Mouse (Mus musculus) hindbrain, postnatal 0 days (tissue): Measurements from ENCODE around the gene Vps26c. TPM values are rescaled to one million over a fixed set of nuclear protein-coding genes. Genes with fewer than 3 reads are reported as not detected.
"Not testable (repeated sequence)": the region's sequence is repeated elsewhere in the genome, so short reads cannot be mapped to it uniquely, and the experiment has no call there.

Experiments
- ATAC-seq: fragments of 200-750 bp; cut with Nextera tagmentation; 2 replicates; pipeline ENCODE4 v1.8.0; 2017; ENCODE audit warnings: mild to moderate bottlenecking, moderate TSS enrichment, moderate library complexity
- DNase-seq: peaks from one replicate; pipeline ENCODE4 v3.0.0-alpha.2; 2015; ENCODE audit warnings: low spot score
- H3K27ac ChIP-seq: fragments of 300-500 bp; sonication (generic); 2 replicates; pipeline ENCODE4 v1.5.1; 2014; ENCODE audit warnings: mild to moderate bottlenecking
- H3K27me3 ChIP-seq: fragments of 300-500 bp; sonication (generic); 2 replicates; pipeline ENCODE4 v1.6.1; 2014; ENCODE audit warnings: low read length, mixed read lengths; ENCODE audit not compliant: insufficient read depth
- H3K36me3 ChIP-seq: fragments of 300-500 bp; sonication (generic); 2 replicates; pipeline ENCODE4 v1.6.1; 2014; ENCODE audit warnings: low read length, mixed read lengths; ENCODE audit not compliant: insufficient read depth
- H3K4me1 ChIP-seq: fragments of 300-500 bp; sonication (generic); 2 replicates; pipeline ENCODE4 v1.6.1; 2014; ENCODE audit warnings: antibody characterized with exemption, low read length, mixed read lengths; ENCODE audit not compliant: insufficient read depth
- H3K4me2 ChIP-seq: fragments of 300-500 bp; sonication (generic); 2 replicates; pipeline ENCODE4 v1.6.1; 2014; ENCODE audit warnings: low read depth, mild to moderate bottlenecking, low read length, moderate library complexity, mixed read lengths
- H3K4me3 ChIP-seq: fragments of 300-500 bp; sonication (generic); 2 replicates; pipeline ENCODE4 v1.5.1; 2014; ENCODE audit warnings: low read length
- H3K9ac ChIP-seq: fragments of 300-500 bp; sonication (generic); replicated peaks from 2 replicates; pipeline ENCODE4 v1.6.1; 2014; ENCODE audit warnings: mild to moderate bottlenecking, low read length, moderate library complexity, mixed read lengths
- H3K9me3 ChIP-seq: fragments of 300-500 bp; sonication (generic); 2 replicates; pipeline ENCODE4 v1.6.1; 2016; ENCODE audit warnings: low read length, mixed read lengths
- CTCF ChIP-seq: IDR thresholded peaks from 2 replicates; pipeline ENCODE4 v1.5.1; 2016; ENCODE audit warnings: antibody characterized with exemption, control low read depth, low read depth
- WGBS: fragments of 180-500 bp; shearing (Covaris S2); extraction: QIAGEN DNeasy Blood & Tissue Kit; methylation state at CpG from one replicate; pipeline ENCODE4 v1.1.7; 2014; 5-methylcytosine and 5-hydroxymethylcytosine counted together
- polyA plus RNA-seq: library from polyadenylated mRNA; unstranded; fragments of >200 nt; fragmentation: Nextera tagmentation; extraction: Ambion mirVana; gene quantifications from 2 replicates; pipeline ENCODE4 v1.2.1, GENCODE M21; 2015
- total RNA-seq: library from RNA; depleted of rRNA; stranded (reverse); fragments of >200 nt; gene quantifications from 2 replicates; pipeline ENCODE4 v1.2.3, GENCODE M21; 2014

Vps26c gene
- total and polyA plus RNA-seq, 2 experiments from 2014 or later = 59.6 to 68.1 TPM

DNA sequence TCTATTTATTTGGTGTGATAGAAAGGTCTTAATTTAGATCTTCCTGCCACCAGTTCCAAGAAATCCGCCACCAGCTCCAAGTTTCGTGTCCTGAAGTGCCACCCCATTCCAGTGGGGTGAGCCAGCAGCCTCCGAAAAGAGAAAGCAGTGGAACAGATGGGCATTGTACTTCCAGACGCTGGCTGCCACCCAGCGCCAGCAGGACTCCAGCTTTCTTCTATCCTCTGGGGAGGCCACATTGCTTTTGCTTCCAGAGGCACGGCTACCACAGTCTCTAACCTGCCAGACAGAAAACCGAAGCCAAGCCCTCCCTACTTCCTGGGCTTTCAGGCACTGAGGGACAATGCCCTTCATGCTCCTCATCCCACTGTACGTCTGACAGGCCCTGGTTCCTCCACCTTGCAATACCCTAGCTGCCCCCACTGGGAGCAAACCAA lies 54.1 kb downstream of the Vps26c start:
- Histone ChIP-seq H3K4me1 (peaks cover 12% of the 10 kb centered on the region), H3K9me3 (no peaks in the 10 kb centered on the region), H3K4me3 (no peak overlapping the region), H3K4me2 (0 out of 2 replicates have a peak overlapping the region, but pooled peaks have one; percentile 1), H3K27me3 (no peaks in the 10 kb centered on the region), H3K9ac (no peak overlapping the region), H3K27ac (peak overlapping the region; percentile 79), H3K36me3 (peaks cover 26% of the 10 kb centered on the region)
- DNase-seq (peak; percentile 91), ATAC-seq (peak; percentile 87)
- TF ChIP-seq CTCF = peak; percentile 53
- WGBS = 13% methylated on average over 8 of the region's 8 CpGs

DNA sequence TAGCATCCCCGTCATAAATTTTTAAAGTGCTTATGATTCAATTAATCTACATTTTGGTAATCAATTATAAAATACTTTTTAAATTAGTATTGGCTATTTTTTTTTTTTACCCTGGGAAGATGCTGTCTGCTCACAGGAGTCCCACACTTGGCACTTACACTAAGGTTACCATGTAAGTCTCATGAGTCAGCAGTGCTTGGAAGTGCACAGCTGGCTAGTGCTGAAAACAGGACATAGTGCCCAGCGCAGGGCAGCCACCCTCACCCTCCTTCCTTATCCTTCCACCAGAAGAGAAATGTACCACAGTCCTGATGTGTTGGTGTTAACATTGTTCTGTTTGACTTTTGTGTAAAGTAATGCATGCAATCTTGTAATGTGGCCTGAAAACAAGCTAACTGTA lies 58.2 kb downstream of the Vps26c start:
- H3K27me3 ChIP-seq = no peaks in the 10 kb centered on the region
- no peak overlapping the region for H3K4me3 ChIP-seq
- no peaks in the 10 kb centered on the region for H3K9me3 ChIP-seq
- no peak for ATAC-seq
- peaks cover 12% of the 10 kb centered on the region for H3K4me1 ChIP-seq
- no peak for TF ChIP-seq CTCF
- no peak overlapping the region for H3K27ac ChIP-seq
- 87% methylated on average over 2 of the region's 2 CpGs for WGBS
- peaks cover 48% of the 10 kb centered on the region for H3K36me3 ChIP-seq
- no peak overlapping the region for H3K4me2 ChIP-seq
- DNase-seq = no peak
- H3K9ac ChIP-seq = no peak overlapping the region

DNA sequence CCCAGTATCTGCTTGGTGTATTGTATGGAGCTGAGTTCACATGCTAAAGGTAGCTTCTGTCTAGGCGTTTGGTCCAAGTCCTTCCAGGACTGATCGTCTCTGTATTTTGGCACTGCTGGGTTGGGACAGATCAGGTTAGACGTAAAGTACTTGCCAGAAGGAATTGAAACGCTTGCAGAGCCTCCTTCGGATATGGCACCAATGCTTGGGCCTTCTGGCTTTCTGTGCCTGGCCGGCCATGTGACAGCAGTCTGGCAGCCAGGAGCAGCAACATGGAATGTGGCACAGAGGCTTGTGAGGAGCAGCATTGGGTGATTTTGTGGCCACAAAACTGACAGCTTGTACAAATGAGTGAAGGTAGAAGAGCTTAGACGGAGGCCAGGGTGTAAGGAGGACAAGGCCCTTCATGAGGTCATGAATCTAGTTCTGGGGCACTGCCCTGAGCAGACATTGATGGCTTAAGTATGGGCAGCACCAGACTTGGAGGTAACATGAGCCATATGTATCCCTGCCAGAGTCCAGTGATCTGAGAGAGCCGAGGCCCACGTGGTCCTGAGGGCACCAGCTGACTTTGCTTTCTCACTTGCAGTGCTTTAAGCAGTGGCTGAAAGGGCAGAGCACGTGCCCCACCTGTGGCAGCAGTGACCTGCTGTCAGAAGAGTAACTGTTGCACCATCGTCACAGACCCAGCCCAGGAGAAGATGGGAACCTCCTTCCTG lies 59.1 kb downstream of the Vps26c start:
- DNase-seq (no peak), ATAC-seq (no peak)
- no peak for TF ChIP-seq CTCF
- Histone ChIP-seq H3K27ac (no peak overlapping the region), H3K4me2 (no peak overlapping the region), H3K4me3 (no peak overlapping the region), H3K9me3 (no peaks in the 10 kb centered on the region), H3K4me1 (peaks cover 4% of the 10 kb centered on the region; the same call in 1 of the 2 replicates), H3K27me3 (no peaks in the 10 kb centered on the region), H3K36me3 (peaks cover 57% of the 10 kb centered on the region), H3K9ac (no peak overlapping the region)
- WGBS = 79% methylated on average over 11 of the region's 11 CpGs

DNA sequence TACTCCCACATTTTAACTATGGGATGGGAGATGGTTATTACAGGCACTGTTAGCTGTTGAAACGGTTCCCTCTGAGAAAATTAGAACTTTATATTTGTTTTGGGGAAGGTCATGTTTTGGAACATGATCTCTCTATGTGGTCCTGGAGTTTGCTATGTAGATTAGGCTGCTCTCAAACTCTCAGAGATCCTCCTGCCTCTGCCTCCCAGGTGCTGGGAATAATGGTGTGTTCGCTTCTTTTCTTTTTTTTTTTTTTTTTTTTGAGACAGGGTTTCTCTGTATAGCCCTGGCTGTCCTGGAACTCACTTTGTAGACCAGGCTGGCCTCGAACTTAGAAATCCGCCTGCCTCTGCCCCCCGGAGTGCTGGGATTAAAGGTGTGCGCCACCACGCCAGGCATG lies 60.3 kb downstream of the Vps26c start:
- not testable (repeated sequence) for DNase-seq

DNA sequence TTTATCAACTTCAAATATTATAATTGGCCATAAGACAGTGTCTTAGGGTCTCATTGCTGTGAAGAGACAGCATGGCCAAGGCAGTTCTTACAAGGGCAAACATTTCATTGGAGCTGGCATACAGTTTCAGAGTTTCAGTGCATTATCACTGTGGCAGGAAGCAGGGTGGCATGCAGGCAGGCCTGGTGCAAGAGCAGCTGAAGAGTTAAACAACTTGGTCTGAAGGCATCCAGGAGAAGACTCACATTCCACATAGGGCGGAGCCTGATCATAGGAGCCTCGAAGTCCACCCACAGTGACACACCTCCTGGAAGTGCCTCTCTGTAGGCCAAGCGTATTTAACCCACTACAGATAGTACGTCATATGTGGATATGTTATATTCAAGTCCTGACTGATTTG lies 60.7 kb downstream of the Vps26c start:
- no peak for ATAC-seq
- no peaks in the 10 kb centered on the region for H3K4me1 ChIP-seq
- no peaks in the 10 kb centered on the region for H3K9me3 ChIP-seq
- H3K4me2 ChIP-seq = no peak overlapping the region
- no peak overlapping the region for H3K9ac ChIP-seq
- TF ChIP-seq CTCF = no peak
- no peak overlapping the region for H3K27ac ChIP-seq
- H3K4me3 ChIP-seq = no peak overlapping the region
- no peak for DNase-seq
- WGBS = 93% methylated on average over 4 of the region's 4 CpGs
- no peaks in the 10 kb centered on the region for H3K27me3 ChIP-seq
- peaks cover 73% of the 10 kb centered on the region for H3K36me3 ChIP-seq

More for the DNA sequence above, 60.3 kb downstream of the Vps26c start:
- not testable (repeated sequence) for H3K9ac ChIP-seq, ATAC-seq, H3K4me1 ChIP-seq, H3K9me3 ChIP-seq, H3K27me3 ChIP-seq, H3K4me2 ChIP-seq, H3K27ac ChIP-seq, H3K4me3 ChIP-seq
- peaks cover 69% of the 10 kb centered on the region for H3K36me3 ChIP-seq
- 97% methylated on average over 7 of the region's 7 CpGs for WGBS

DNA sequence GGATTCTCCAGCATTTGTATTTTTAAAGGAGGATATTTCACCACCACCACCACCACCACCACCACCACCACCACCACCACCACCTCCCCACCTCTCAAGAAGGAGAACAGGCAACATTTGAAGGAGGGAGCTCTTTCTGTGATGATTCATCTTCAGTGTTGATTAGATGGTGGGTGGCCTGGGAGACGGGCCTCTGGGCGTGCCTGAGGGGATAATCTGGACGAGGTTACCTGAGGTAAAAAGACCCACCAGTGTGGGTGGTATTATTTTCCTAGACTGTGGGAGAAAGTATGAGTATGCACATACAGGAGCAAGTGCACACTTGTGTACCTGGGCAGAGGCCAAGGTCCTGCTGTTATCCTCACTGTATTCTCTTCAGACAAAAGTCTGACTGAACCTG lies 62.6 kb downstream of the Vps26c start:
- ATAC-seq (no peak), DNase-seq (no peak)
- no peak overlapping the region for H3K27ac ChIP-seq
- H3K4me3 ChIP-seq = no peak overlapping the region
- no peak overlapping the region for H3K4me2 ChIP-seq
- no peak for TF ChIP-seq CTCF
- H3K4me1 ChIP-seq = no peaks in the 10 kb centered on the region
- peaks cover 77% of the 10 kb centered on the region for H3K36me3 ChIP-seq
- H3K9ac ChIP-seq = no peak overlapping the region
- WGBS = 94% methylated on average over 3 of the region's 3 CpGs
- H3K27me3 ChIP-seq = no peaks in the 10 kb centered on the region
- no peaks in the 10 kb centered on the region for H3K9me3 ChIP-seq

DNA sequence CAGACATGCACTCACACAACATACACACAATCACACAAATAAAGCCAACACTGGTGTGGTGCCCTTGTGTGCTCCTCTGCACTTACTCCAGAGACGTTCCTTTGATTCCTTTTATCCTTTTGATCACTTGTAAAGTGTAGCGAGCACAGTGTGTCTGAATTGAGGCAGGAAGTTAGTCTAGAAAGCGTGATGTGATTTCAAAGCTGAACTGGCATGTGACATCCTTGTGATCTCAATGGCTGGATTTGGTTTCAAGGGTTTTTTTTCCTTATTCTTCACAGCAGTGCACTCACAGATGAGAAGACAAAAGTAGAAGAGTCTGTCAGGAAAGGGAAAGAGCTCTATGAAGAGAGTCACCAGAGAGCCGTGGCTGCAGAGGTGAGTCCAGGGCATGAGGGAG lies 72.5 kb downstream of the Vps26c start:
- 63% methylated on average over 4 of the region's 4 CpGs for WGBS

More for the DNA sequence above, 72.5 kb downstream of the Vps26c start:
- Histone ChIP-seq H3K4me3 (no peak overlapping the region), H3K27ac (no peak overlapping the region), H3K9ac (no peak overlapping the region), H3K36me3 (peaks cover 78% of the 10 kb centered on the region), H3K9me3 (no peaks in the 10 kb centered on the region), H3K4me1 (no peaks in the 10 kb centered on the region), H3K4me2 (no peak overlapping the region), H3K27me3 (no peaks in the 10 kb centered on the region)
- TF ChIP-seq CTCF = no peak
- no peak for ATAC-seq
- DNase-seq = no peak
